Mouse (Mus musculus) CH12.LX (cell line): Measurements from ENCODE around the gene Prdx4. TPM values are rescaled to one million over a fixed set of nuclear protein-coding genes. Genes with fewer than 3 reads are reported as not detected.

Source experiments
- DNase-seq: peaks from one replicate; pipeline ENCODE4 v3.0.0-alpha.2; 2013; ENCODE audit errors: extremely low read depth
- H3K27ac ChIP-seq: 2 replicates; pipeline ENCODE4 v1.5.1; 2012; ENCODE audit warnings: low read depth, mild to moderate bottlenecking, control low read depth, moderate library complexity; ENCODE audit not compliant: insufficient read depth
- H3K27me3 ChIP-seq: replicated peaks from 2 replicates; pipeline ENCODE3; 2012; ENCODE audit warnings: inconsistent platforms
- H3K36me3 ChIP-seq, 2 experiments: replicated peaks in 1 of 2; 2 replicates each; pipeline versions ENCODE3 to v1.6.1; 2012; ENCODE audit warnings: inconsistent platforms in 1 of 2, low read length in 1 of 2, mild to moderate bottlenecking in 1 of 2, mixed read lengths in 1 of 2, moderate library complexity in 1 of 2; ENCODE audit not compliant: control insufficient read depth in 1 of 2, insufficient read depth in 1 of 2
- H3K4me1 ChIP-seq, 2 experiments: 2 replicates each; pipeline ENCODE4 v1.6.1; 2012; ENCODE audit warnings: inconsistent platforms in 1 of 2, moderate library complexity in 1 of 2; ENCODE audit not compliant: insufficient read depth in 2 of 2, control insufficient read depth in 1 of 2
- H3K4me2 ChIP-seq: 2 replicates; pipeline ENCODE4 v1.6.1; 2012; ENCODE audit warnings: low read depth, mild to moderate bottlenecking, control low read depth; ENCODE audit not compliant: poor library complexity, insufficient read depth, severe bottlenecking
- H3K4me3 ChIP-seq, 3 experiments: fragments of 150-350 bp in 1 of 3; sonication (generic) in 1 of 3; replicated peaks in 1 of 3; 2 replicates each; pipeline versions ENCODE3 to v1.5.1; 2011 to 2012; ENCODE audit warnings: low read depth in 2 of 3, low read length in 2 of 3, mild to moderate bottlenecking in 2 of 3, moderate library complexity in 2 of 3, control low read depth in 1 of 3, improper control_type of control experiment in 1 of 3, inconsistent platforms in 1 of 3, mixed read lengths in 1 of 3; ENCODE audit not compliant: poor library complexity in 1 of 3
- H3K79me2 ChIP-seq: replicated peaks from 2 replicates; pipeline ENCODE4 v1.6.1; 2012; ENCODE audit warnings: mild to moderate bottlenecking, moderate library complexity; ENCODE audit not compliant: control insufficient read depth, poor library complexity, insufficient read depth, severe bottlenecking; ENCODE audit errors: extremely low read depth
- H3K9ac ChIP-seq: 2 replicates; pipeline ENCODE4 v1.6.1; 2012; ENCODE audit warnings: low read depth, mild to moderate bottlenecking, control low read depth, moderate library complexity; ENCODE audit not compliant: insufficient read depth
- H3K9me3 ChIP-seq: replicated peaks from 2 replicates; pipeline ENCODE3; 2012; ENCODE audit warnings: low read length, inconsistent platforms, mixed read lengths
- CHD1 ChIP-seq: IDR thresholded peaks from 2 replicates; pipeline ENCODE4 v1.6.1; 2012; ENCODE audit warnings: low read depth, low read length, improper control_type of control experiment, inconsistent platforms
- CTCF ChIP-seq, 2 experiments: IDR thresholded peaks in 1 of 2; conservative IDR thresholded peaks in 1 of 2; 2 replicates each; pipeline ENCODE4 v1.5.1; 2011 to 2012; ENCODE audit warnings: low read depth in 2 of 2, low read length in 2 of 2, improper control_type of control experiment in 1 of 2, inconsistent platforms in 1 of 2, mild to moderate bottlenecking in 1 of 2, moderate library complexity in 1 of 2
- E2F4 ChIP-seq: IDR thresholded peaks from 2 replicates; pipeline ENCODE4 v1.6.1; 2011; ENCODE audit warnings: low read depth, low read length, improper control_type of control experiment; ENCODE audit not compliant: insufficient replicate concordance
- ELF1 ChIP-seq: IDR thresholded peaks from 2 replicates; pipeline ENCODE4 v1.6.1; 2014; ENCODE audit warnings: low read depth, mild to moderate bottlenecking, inconsistent platforms, low read length, improper control_type of control experiment
- EP300 ChIP-seq: IDR thresholded peaks from 2 replicates; pipeline ENCODE4 v1.6.1; 2011; ENCODE audit warnings: low read length, improper control_type of control experiment
- HCFC1 ChIP-seq: IDR thresholded peaks from 2 replicates; pipeline ENCODE4 v1.6.1; 2012; ENCODE audit warnings: low read depth, mild to moderate bottlenecking, inconsistent platforms, low read length, improper control_type of control experiment
- IRF4 ChIP-seq: IDR thresholded peaks from 2 replicates; pipeline ENCODE4 v1.6.1; 2014; ENCODE audit warnings: low read depth, mild to moderate bottlenecking, inconsistent platforms, low read length, improper control_type of control experiment
- JUN ChIP-seq: IDR thresholded peaks from 2 replicates; pipeline ENCODE4 v1.6.1; 2011; ENCODE audit warnings: low read depth, mild to moderate bottlenecking, low read length, improper control_type of control experiment, moderate library complexity; ENCODE audit not compliant: insufficient read depth
- MAFK ChIP-seq: IDR thresholded peaks from 2 replicates; pipeline ENCODE4 v1.6.1; 2011; ENCODE audit warnings: low read length, improper control_type of control experiment; ENCODE audit not compliant: insufficient replicate concordance
- NELFE ChIP-seq: IDR thresholded peaks from 2 replicates; pipeline ENCODE4 v1.6.1; 2011; ENCODE audit warnings: low read depth, low read length, improper control_type of control experiment
- RAD21 ChIP-seq: IDR thresholded peaks from 2 replicates; pipeline ENCODE4 v1.6.1; 2011; ENCODE audit warnings: low read depth, mild to moderate bottlenecking, low read length, improper control_type of control experiment, moderate library complexity
- SMC3 ChIP-seq: IDR thresholded peaks from 2 replicates; pipeline ENCODE4 v1.6.1; 2011; ENCODE audit warnings: low read depth, low read length, improper control_type of control experiment
- USF1 ChIP-seq: IDR thresholded peaks from 2 replicates; pipeline ENCODE4 v1.6.1; 2014; ENCODE audit warnings: low read depth, mild to moderate bottlenecking, inconsistent platforms, low read length, improper control_type of control experiment
- ZKSCAN1 ChIP-seq: IDR thresholded peaks from 2 replicates; pipeline ENCODE4 v1.6.1; 2012; ENCODE audit warnings: low read depth, inconsistent platforms, low read length, improper control_type of control experiment, borderline replicate concordance
- ZMIZ1 ChIP-seq: IDR thresholded peaks from 2 replicates; pipeline ENCODE4 v1.6.1; 2012; ENCODE audit warnings: low read depth, mild to moderate bottlenecking, inconsistent platforms, low read length, improper control_type of control experiment
- ZNF384 ChIP-seq: IDR thresholded peaks from 2 replicates; pipeline ENCODE4 v1.6.1; 2012; ENCODE audit warnings: low read depth, low read length, improper control_type of control experiment, inconsistent platforms
- dilution Hi-C: fragments of 300-500 bp; cut with MboI; formaldehyde crosslinking; loops from 2 replicates; pipeline ENCODE4 v1.14.3; 2020; ENCODE audit warnings: low sequenced_read_pairs; ENCODE audit not compliant: extremely low pct_unique_long_range_greater_than_20kb, extremely low pct_ligation_motif_present
- in situ Hi-C: fragments of 300-500 bp; cut with MboI; formaldehyde crosslinking; loops from 3 replicates; pipeline ENCODE4 v1.14.3; 2019; ENCODE audit warnings: low sequenced_read_pairs, low pct_ligation_motif_present, low pct_unique_long_range_greater_than_20kb, mixed read lengths
- polyA plus RNA-seq: library from polyadenylated mRNA; unstranded; fragments of >175 nt; gene quantifications from 2 replicates; pipeline ENCODE4 v1.2.1, GENCODE M21; 2012; ENCODE audit warnings: low read depth; ENCODE audit not compliant: insufficient read length
- total RNA-seq, 2 experiments: library from RNA; depleted of rRNA; stranded (reverse); fragments of 300-350 nt in 1 of 2; fragments of >200 nt in 1 of 2; gene quantifications; 2 replicates each; pipeline ENCODE4 v1.2.3; 2012 to 2014

The Prdx4 gene
- total and polyA plus RNA-seq, 3 experiments = 87.3 to 208 (median 194) TPM

GRCm38 (mm10) chrX:155337567-155337904, 3.0 kb downstream of the Prdx4 start:
- no peak for TF ChIP-seq CHD1
- no peak for TF ChIP-seq MAFK
- no peak for TF ChIP-seq ZMIZ1
- no peak for TF ChIP-seq USF1
- no peak for TF ChIP-seq HCFC1
- TF ChIP-seq E2F4 = no peak
- no peak for TF ChIP-seq NELFE
- TF ChIP-seq EP300 = no peak
- no peak for TF ChIP-seq ZKSCAN1
- no peak for TF ChIP-seq JUN
- TF ChIP-seq, all 38 proteins: peak for 0
- Histone ChIP-seq H3K36me3 (no peaks in the 10 kb centered on the region), H3K4me1 (peaks cover 2 to 4% of the 10 kb centered on the region in 2 experiments; a peak in 2 of 4 replicates), H3K9ac (peak overlapping the region; percentile 64), H3K79me2 (peaks cover 9% of the 10 kb centered on the region), H3K27ac (no peak overlapping the region), H3K27me3 (no peaks in the 10 kb centered on the region), H3K4me2 (peak overlapping the region; percentile 50), H3K4me3 (peak overlapping the region; percentile 65 to 88 (median 66)), H3K9me3 (no peaks in the 10 kb centered on the region)
- DNase-seq = no peak
- in situ Hi-C loops (no loop called here), dilution Hi-C loops (no loop called here)

GRCm38 (mm10) chrX:155318005-155318404, 22.5 kb downstream of the Prdx4 start:
- peak; percentile 60 for DNase-seq
- H3K4me3 ChIP-seq = no peak overlapping the region
- H3K79me2 ChIP-seq = no peaks in the 10 kb centered on the region
- peaks cover 0 to 2% of the 10 kb centered on the region in 2 experiments for H3K36me3 ChIP-seq
- H3K4me2 ChIP-seq = no peak overlapping the region
- TF ChIP-seq CTCF (conservative IDR thresholded peaks at IDR 0.05 in 1 of 2, IDR thresholded peaks at IDR 0.05 in 1 of 2; ENCODE audit: low read depth in 2 of 2, low read length in 2 of 2) = peak; percentile 33 to 70; a peak in 3 of 4 replicates
- no peak for TF ChIP-seq CHD1
- no peak for TF ChIP-seq IRF4
- TF ChIP-seq RAD21 = peak; percentile 71
- TF ChIP-seq SMC3 = peak; percentile 65
- peak; percentile 30; the same call in 1 of the 2 replicates for TF ChIP-seq ELF1
- TF ChIP-seq ZNF384 = peak; percentile 52
- no peaks in the 10 kb centered on the region for H3K4me1 ChIP-seq
- H3K27ac ChIP-seq = no peak overlapping the region
- in situ Hi-C loops (loop anchor here (25.0 kb wide), 1 partner anchor 181 kb away; the partner anchor contains the start of gene Cldn34b2), dilution Hi-C loops (no loop called here)
- H3K9me3 ChIP-seq = no peaks in the 10 kb centered on the region
- H3K9ac ChIP-seq = no peak overlapping the region
- H3K27me3 ChIP-seq = no peaks in the 10 kb centered on the region
